Mouse (Mus musculus) erythroblast, adult 5-6 weeks (primary cell): ENCODE measurements around the gene Asb17. TPM values are rescaled to one million over a fixed set of nuclear protein-coding genes. Genes with fewer than 3 reads are reported as not detected.
A peak's percentile ranks its signal among the peaks of the same experiment; 100 is the strongest.

Source experiments
- ATAC-seq: replicated peaks from 2 replicates; pipeline ENCODE4 v1.8.0; 2016; ENCODE audit warnings: moderate number of reproducible peaks, mild to moderate bottlenecking, moderate TSS enrichment, inconsistent platforms; ENCODE audit not compliant: poor library complexity, low FRiP score, severe bottlenecking
- total RNA-seq, 2 experiments: library from RNA; stranded (forward) in 1 of 2; stranded (reverse) in 1 of 2; fragments of 150-400 nt in 1 of 2; fragments of 200-764, 138-1000 nt in 1 of 2; gene quantifications; 2 replicates each; pipeline versions ENCODE4 v1.2.3 to v1.2.4; 2015 to 2017; ENCODE audit warnings: low replicate concordance in 2 of 2

The Asb17 gene
- total RNA-seq, 2 experiments from 2014 or later: 0.77 TPM; not detected in 1

DNA sequence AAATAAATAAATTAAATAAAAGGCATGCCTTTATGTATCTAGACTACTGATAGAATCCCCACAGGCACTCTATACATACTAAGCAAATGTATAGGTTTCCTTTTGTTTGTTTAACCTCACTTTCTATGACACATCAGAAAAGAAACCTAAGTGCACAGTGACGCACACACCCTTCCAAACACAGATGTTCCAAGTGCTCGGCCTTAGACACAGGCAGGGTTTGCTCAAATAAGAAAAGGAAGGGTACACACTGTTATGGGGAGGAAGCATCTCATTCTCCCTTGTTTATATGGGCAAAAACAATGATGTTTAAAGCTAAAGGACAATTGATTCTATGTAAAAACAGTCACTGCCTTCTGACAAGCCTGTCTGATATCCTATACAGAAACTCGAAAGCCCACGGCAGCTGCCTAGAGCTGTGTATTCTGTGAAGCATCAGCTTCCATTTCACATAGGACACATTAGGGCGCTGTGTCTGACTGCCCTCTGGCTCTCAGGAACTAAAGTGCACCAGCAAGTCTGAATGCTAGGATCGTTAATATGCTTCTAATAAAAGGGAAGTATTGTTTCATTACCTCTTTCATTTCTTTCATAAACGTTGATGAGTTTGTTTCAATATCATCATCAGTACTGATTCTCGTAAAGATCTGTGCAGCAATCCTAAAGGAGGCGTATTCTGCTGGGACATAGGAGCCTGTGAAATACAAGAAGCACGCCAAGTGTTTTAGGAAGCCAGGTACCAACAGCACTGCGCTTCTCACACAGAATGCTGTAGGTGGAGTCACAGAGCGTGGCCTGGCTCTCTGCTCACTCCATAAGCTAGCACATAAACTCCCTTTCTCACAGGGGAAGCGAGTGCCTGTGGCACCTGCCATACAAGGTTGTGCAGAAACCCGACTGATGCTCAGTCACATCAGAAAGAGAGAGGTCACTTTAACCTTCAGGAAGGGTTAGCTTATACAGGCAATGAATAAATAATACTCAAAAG is 23.4 kb downstream of the Asb17 start:
- ATAC-seq: 0 out of 2 replicates have a peak, but pooled peaks have one; percentile 51

GRCm38 (mm10) chr3:153871396-153871795 is 27.4 kb downstream of the Asb17 start:
- no peak for ATAC-seq

DNA sequence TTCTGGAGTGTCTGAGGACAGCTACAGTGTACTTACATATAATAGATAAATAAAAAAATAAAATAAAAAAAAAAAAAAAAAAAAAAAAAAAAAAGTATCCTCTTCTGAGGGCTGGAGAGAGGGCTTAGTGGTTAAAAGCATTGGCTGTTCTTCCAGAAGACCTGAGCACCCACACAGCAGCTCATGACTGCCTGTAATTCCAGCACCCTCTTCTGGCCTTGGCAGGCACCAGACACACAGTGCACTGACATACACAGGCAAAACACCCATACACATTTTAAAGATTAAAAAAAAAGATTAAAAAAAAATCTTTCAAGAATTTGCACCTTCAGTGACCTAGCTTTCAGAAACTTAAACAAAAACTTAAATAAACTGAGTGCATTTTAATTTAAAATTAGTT is 42.3 kb downstream of the Asb17 start:
- ATAC-seq: no peak

DNA sequence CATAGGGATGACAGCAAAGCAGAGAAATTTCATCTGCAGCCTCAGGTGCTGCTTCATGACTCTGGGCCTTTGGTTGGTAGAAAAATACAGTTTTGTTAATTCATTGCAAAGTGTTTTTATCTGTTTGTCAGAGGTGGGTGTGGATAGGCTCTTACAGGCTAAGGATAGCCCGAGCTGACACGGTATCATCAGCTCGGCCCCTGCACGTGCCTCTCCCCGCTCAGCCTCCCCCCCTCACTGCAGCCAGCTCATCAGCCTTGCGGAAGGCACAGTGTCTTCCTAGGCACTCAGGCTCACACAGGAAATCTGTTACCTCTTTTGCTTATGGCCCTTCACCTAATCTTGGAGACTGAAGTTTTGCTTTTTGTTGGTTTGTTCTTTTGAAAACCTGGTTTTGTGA is 44.1 kb downstream of the Asb17 start:
- no peak; the same call in 1 of the 2 replicates for ATAC-seq

GRCm38 (mm10) chr3:153889188-153889781 is 45.3 kb downstream of the Asb17 start:
- no peak for ATAC-seq

GRCm38 (mm10) chr3:153895454-153895853 is 51.4 kb downstream of the Asb17 start:
- no peak for ATAC-seq

DNA sequence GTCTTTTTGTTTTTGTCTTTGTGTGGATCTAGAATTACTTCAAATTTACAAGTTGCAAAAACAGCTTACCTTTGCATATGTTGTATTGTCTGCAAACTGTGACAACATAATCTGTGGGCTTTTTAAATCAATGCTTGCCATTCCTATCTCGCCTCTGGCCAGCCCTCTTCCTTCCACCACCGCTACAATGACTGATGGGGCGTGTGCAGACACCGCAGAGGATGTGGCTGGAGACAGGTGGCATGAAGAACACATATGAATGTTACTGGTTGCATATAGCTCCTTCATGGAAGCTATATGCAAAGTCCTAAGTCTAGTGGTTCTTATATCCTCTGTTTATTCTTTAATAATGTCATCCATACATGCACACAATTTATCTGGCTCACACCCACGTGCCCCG is 53.2 kb downstream of the Asb17 start:
- no peak for ATAC-seq

DNA sequence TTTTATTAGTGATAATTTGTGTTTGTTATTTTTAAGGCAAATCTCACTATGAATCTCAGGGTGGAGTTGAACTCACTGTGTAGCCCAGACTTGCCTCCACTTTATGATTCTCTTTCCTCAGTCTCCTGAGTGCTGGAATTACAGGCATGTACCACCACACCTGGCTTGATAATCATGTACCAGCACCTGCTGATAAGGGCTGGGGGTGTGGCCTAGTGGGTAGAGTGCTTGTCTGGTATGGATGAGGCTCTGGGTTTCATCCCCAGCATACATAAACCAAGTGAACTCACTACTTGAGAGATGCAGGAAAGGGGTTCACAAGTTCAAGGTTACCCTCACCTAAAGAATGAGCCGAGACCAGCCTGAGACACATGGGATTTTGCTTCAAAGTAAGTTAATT is 57.9 kb downstream of the Asb17 start:
- ATAC-seq: 0 out of 2 replicates have a peak, but pooled peaks have one; percentile 12

GRCm38 (mm10) chr3:153902595-153902994 is 58.6 kb downstream of the Asb17 start:
- ATAC-seq: no peak

GRCm38 (mm10) chr3:153904586-153904985 is 60.6 kb downstream of the Asb17 start:
- peak; percentile 69; the same call in 1 of the 2 replicates for ATAC-seq

Other genes with a start within 250 kb of the Asb17 start
- 6.7 and 11.0 TPM in 2 replicates for gene St6galnac3, start 119.0 kb upstream of the Asb17 start, total RNA-seq (2015; ENCODE audit: low replicate concordance)
- 3.7 and 6.6 TPM in 2 replicates for gene St6galnac3, start 119.0 kb upstream of the Asb17 start, total RNA-seq (2017; ENCODE audit: low replicate concordance)
- gene Msh4, start 61.9 kb downstream of the Asb17 start, total RNA-seq (2015; ENCODE audit: low replicate concordance): 1.7 TPM in 1 of 2 replicates, not detected in the other
- 1.4 TPM in 1 of 2 replicates, not detected in the other for gene Msh4, start 61.9 kb downstream of the Asb17 start, total RNA-seq (2017; ENCODE audit: low replicate concordance)
- gene Rabggtb, start 68.8 kb downstream of the Asb17 start, total RNA-seq (2015; ENCODE audit: low replicate concordance): 46.4 and 64.4 TPM in 2 replicates
- gene Rabggtb, start 68.8 kb downstream of the Asb17 start, total RNA-seq (2017; ENCODE audit: low replicate concordance): 52.9 and 60.9 TPM in 2 replicates
- gene Acadm, start 100.4 kb downstream of the Asb17 start, total RNA-seq (2015; ENCODE audit: low replicate concordance): 25.6 and 25.9 TPM in 2 replicates
- 25.6 TPM in 2 replicates for gene Acadm, start 100.4 kb downstream of the Asb17 start, total RNA-seq (2017; ENCODE audit: low replicate concordance)
- not detected in 2 replicates for gene Slc44a5, start 129.2 kb downstream of the Asb17 start, total RNA-seq (2015; ENCODE audit: low replicate concordance)
- gene Slc44a5, start 129.2 kb downstream of the Asb17 start, total RNA-seq (2017; ENCODE audit: low replicate concordance): not detected in 2 replicates